Mouse (Mus musculus): ENCODE measurements around the gene Myh8.

GRCm38 (mm10) chr11:67293440-67293839 is 16.5 kb downstream of the Myh8 start:
- no peak for TF ChIP-seq CTCF (IDR thresholded peaks at IDR 0.05; ENCODE audit: borderline replicate concordance, extremely low read depth, insufficient read depth, insufficient read length)
- no peak for TF ChIP-seq POLR2A (IDR thresholded peaks at IDR 0.05; ENCODE audit: borderline replicate concordance, extremely low read depth, insufficient read depth, insufficient read length, poor library complexity, severe bottlenecking)
